Mouse (Mus musculus) limb, embryonic 11.5 days (tissue): Measurements from ENCODE around the gene Pspc1. TPM values are rescaled to one million over a fixed set of nuclear protein-coding genes. Genes with fewer than 3 reads are reported as not detected.

Experiments
- ATAC-seq: fragments of 200-750 bp; cut with Nextera tagmentation; 2 replicates; pipeline ENCODE4 v1.8.0; 2017; ENCODE audit warnings: low read depth; ENCODE audit not compliant: insufficient number of reproducible peaks, low FRiP score, low TSS enrichment
- DNase-seq: peaks from one replicate; pipeline ENCODE4 v3.0.0-alpha.2; 2015; ENCODE audit warnings: low spot score
- H3K27ac ChIP-seq: fragments of 300-500 bp; sonication (generic); replicated peaks from 2 replicates; pipeline ENCODE4 v1.5.1; 2014; ENCODE audit warnings: low read depth, mild to moderate bottlenecking, low read length
- H3K27me3 ChIP-seq: fragments of 300-500 bp; sonication (generic); 2 replicates; pipeline ENCODE4 v1.6.1; 2014; ENCODE audit warnings: mild to moderate bottlenecking, low read length, mixed read lengths; ENCODE audit not compliant: control insufficient read depth, insufficient read depth
- H3K36me3 ChIP-seq: fragments of 300-500 bp; sonication (generic); 2 replicates; pipeline ENCODE4 v1.6.1; 2014; ENCODE audit warnings: mild to moderate bottlenecking, low read length, moderate library complexity, mixed read lengths; ENCODE audit not compliant: control insufficient read depth, insufficient read depth
- H3K4me1 ChIP-seq: fragments of 300-500 bp; sonication (generic); 2 replicates; pipeline ENCODE4 v1.6.1; 2014; ENCODE audit warnings: low read length, mixed read lengths; ENCODE audit not compliant: control insufficient read depth, insufficient read depth
- H3K4me2 ChIP-seq: fragments of 300-500 bp; sonication (generic); 2 replicates; pipeline ENCODE4 v1.6.1; 2014; ENCODE audit warnings: low read depth, mild to moderate bottlenecking, moderate library complexity; ENCODE audit not compliant: severe bottlenecking
- H3K4me3 ChIP-seq: fragments of 300-500 bp; sonication (generic); 2 replicates; pipeline ENCODE4 v1.5.1; 2014; ENCODE audit warnings: low read depth, low read length
- H3K9ac ChIP-seq: fragments of 300-500 bp; sonication (generic); 2 replicates; pipeline ENCODE4 v1.6.1; 2014; ENCODE audit warnings: mild to moderate bottlenecking, low read length
- H3K9me3 ChIP-seq: fragments of 300-500 bp; sonication (generic); 2 replicates; pipeline ENCODE4 v1.6.1; 2016; ENCODE audit warnings: low read length; ENCODE audit not compliant: control insufficient read depth
- WGBS: fragments of 180-500 bp; shearing (Covaris S2); extraction: QIAGEN DNeasy Blood & Tissue Kit; methylation state at CpG from one replicate; pipeline ENCODE4 v1.1.7; 2014; 5-methylcytosine and 5-hydroxymethylcytosine counted together
- polyA plus RNA-seq: library from polyadenylated mRNA; unstranded; fragments of >200 nt; fragmentation: Nextera tagmentation; extraction: Ambion mirVana; gene quantifications from 2 replicates; pipeline ENCODE4 v1.2.1, GENCODE M21; 2014

Gene Pspc1
- polyA plus RNA-seq, 1 experiment from 2014 or later, result 54.0 TPM

- H3K4me2 ChIP-seq, result no peak overlapping the region
- peaks cover 8% of the 10 kb centered on the region; the same call in 1 of the 2 replicates for H3K36me3 ChIP-seq
- H3K4me1 ChIP-seq, result no peaks in the 10 kb centered on the region
- no peak overlapping the region for H3K9ac ChIP-seq
- no peak overlapping the region for H3K4me3 ChIP-seq
- ATAC-seq (no peak), DNase-seq (no peak)
- no peaks in the 10 kb centered on the region for H3K9me3 ChIP-seq
- no peaks in the 10 kb centered on the region for H3K27me3 ChIP-seq
- no peak overlapping the region for H3K27ac ChIP-seq
- 32% methylated on average over 1 of the region's 1 CpGs for WGBS
Observed at GRCm38 (mm10) chr14:56685426-56685825, 92.7 kb downstream of the Pspc1 start.

Other genes starting within 250 kb of the Pspc1 start
- gene Cenpj, start 202.9 kb downstream of the Pspc1 start, polyA plus RNA-seq, result 22.1 and 24.7 TPM in 2 replicates
- gene Parp4, start 202.7 kb downstream of the Pspc1 start, polyA plus RNA-seq, result 2.2 and 2.8 TPM in 2 replicates
- gene Mphosph8, start 110.1 kb downstream of the Pspc1 start, polyA plus RNA-seq, result 44.1 and 49.0 TPM in 2 replicates
- 23.9 and 26.6 TPM in 2 replicates for gene Zmym5, start 33.4 kb upstream of the Pspc1 start, polyA plus RNA-seq
- gene Zmym2, start 108.3 kb upstream of the Pspc1 start, polyA plus RNA-seq, result 60.1 and 67.0 TPM in 2 replicates